Mouse (Mus musculus) liver, postnatal 0 days (tissue): ENCODE results near the gene Oprm1. TPM values are rescaled to one million over a fixed set of nuclear protein-coding genes. Genes with fewer than 3 reads are reported as not detected.

Source experiments
- ATAC-seq: fragments of 200-750 bp; cut with Nextera tagmentation; 2 replicates; pipeline ENCODE4 v1.8.0; 2017; ENCODE audit warnings: mild to moderate bottlenecking, moderate library complexity
- DNase-seq: peaks from one replicate; pipeline ENCODE4 v3.0.0-alpha.2; 2016
- H3K27ac ChIP-seq: fragments of 300-500 bp; sonication (generic); 2 replicates; pipeline ENCODE4 v1.5.1; 2014; ENCODE audit warnings: antibody characterized with exemption, moderate library complexity, mild to moderate bottlenecking, low read depth
- H3K27me3 ChIP-seq: fragments of 300-500 bp; sonication (generic); 2 replicates; pipeline ENCODE4 v1.6.1; 2014; ENCODE audit warnings: low read length, control low read depth, mixed read lengths; ENCODE audit not compliant: insufficient read depth
- H3K36me3 ChIP-seq: fragments of 300-500 bp; sonication (generic); replicated peaks from 2 replicates; pipeline ENCODE4 v1.6.1; 2014; ENCODE audit warnings: mild to moderate bottlenecking, control low read depth, low read length, moderate library complexity, mixed read lengths; ENCODE audit not compliant: insufficient read depth
- H3K4me1 ChIP-seq: fragments of 300-500 bp; sonication (generic); 2 replicates; pipeline ENCODE4 v1.6.1; 2014; ENCODE audit warnings: antibody characterized with exemption, mild to moderate bottlenecking, control low read depth; ENCODE audit not compliant: insufficient read depth
- H3K4me2 ChIP-seq: fragments of 300-500 bp; sonication (generic); 2 replicates; pipeline ENCODE4 v1.6.1; 2014; ENCODE audit warnings: low read depth, mild to moderate bottlenecking, low read length, moderate library complexity, mixed read lengths
- H3K4me3 ChIP-seq: fragments of 300-500 bp; sonication (generic); 2 replicates; pipeline ENCODE4 v1.5.1; 2014; ENCODE audit warnings: low read depth, low read length
- H3K9ac ChIP-seq: fragments of 300-500 bp; sonication (generic); replicated peaks from 2 replicates; pipeline ENCODE4 v1.6.1; 2014; ENCODE audit warnings: mild to moderate bottlenecking, moderate library complexity
- H3K9me3 ChIP-seq: fragments of 300-500 bp; sonication (generic); 2 replicates; pipeline ENCODE4 v1.6.1; 2016; ENCODE audit warnings: mild to moderate bottlenecking, control low read depth, low read length, mixed read lengths
- CTCF ChIP-seq: sonication (generic); IDR thresholded peaks from 2 replicates; pipeline ENCODE4 v1.5.1; 2016; ENCODE audit warnings: antibody characterized with exemption, low read depth
- EP300 ChIP-seq: IDR thresholded peaks from 2 replicates; pipeline ENCODE4 v1.6.1; 2016; ENCODE audit warnings: antibody characterized with exemption, low read depth, mild to moderate bottlenecking
- WGBS: fragments of 180-500 bp; shearing (Covaris S2); extraction: QIAGEN DNeasy Blood & Tissue Kit; methylation state at CpG from one replicate; pipeline ENCODE4 v1.1.7; 2014; ENCODE audit not compliant: insufficient replicate concordance; 5-methylcytosine and 5-hydroxymethylcytosine counted together
- polyA plus RNA-seq: library from polyadenylated mRNA; unstranded; fragments of >200 nt; fragmentation: Nextera tagmentation; extraction: Ambion mirVana; gene quantifications from 2 replicates; pipeline ENCODE4 v1.2.1, GENCODE M21; 2015

Gene Oprm1
- polyA plus RNA-seq, 1 experiment from 2014 or later: not detected

DNA sequence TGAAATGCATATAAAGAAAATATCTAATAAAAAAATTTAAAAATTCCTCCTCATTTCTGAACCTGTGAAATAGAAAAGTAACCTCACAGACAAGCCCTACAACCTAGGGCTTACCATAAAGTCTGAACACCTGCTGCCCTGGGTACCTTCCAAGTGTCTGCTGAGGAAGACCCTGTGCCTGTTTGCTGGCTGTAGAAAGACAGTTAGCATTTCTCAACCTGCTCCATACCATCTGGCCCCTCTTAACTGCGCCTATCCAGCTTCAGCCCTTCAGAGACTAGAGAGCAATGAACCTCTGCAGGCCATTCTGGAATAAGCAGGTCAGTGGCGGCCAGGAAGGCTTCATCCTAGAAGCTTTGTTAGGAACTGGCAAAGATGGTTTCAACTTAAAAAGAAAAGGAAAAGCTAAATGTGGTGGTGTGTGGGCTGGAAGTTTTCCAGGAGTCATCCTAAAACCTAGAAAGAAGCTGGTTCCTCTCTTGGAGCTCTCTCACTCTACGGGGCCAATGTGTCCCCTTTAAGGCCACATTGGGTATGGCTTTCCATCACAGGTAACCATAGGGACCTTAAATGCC is 143.6 kb downstream of the Oprm1 start:
- no peaks in the 10 kb centered on the region for H3K9me3 ChIP-seq
- no peak overlapping the region for H3K27ac ChIP-seq
- H3K27me3 ChIP-seq: no peaks in the 10 kb centered on the region
- no peak for DNase-seq
- no peaks in the 10 kb centered on the region for H3K4me1 ChIP-seq
- no peak overlapping the region for H3K4me2 ChIP-seq
- WGBS: 76% methylated on average over 3 of the region's 3 CpGs
- ATAC-seq: no peak
- no peak overlapping the region for H3K9ac ChIP-seq
- no peaks in the 10 kb centered on the region for H3K36me3 ChIP-seq
- no peak overlapping the region for H3K4me3 ChIP-seq
- TF ChIP-seq EP300 (no peak), CTCF (no peak)

GRCm38 (mm10) chr10:6909763-6910162 is 151.5 kb downstream of the Oprm1 start:
- no peak for ATAC-seq
- Histone ChIP-seq H3K4me3 (no peak overlapping the region), H3K36me3 (no peaks in the 10 kb centered on the region), H3K9me3 (no peaks in the 10 kb centered on the region), H3K9ac (no peak overlapping the region), H3K4me2 (no peak overlapping the region), H3K4me1 (no peaks in the 10 kb centered on the region), H3K27me3 (no peaks in the 10 kb centered on the region), H3K27ac (no peak overlapping the region)
- WGBS: 72% methylated on average over 2 of the region's 2 CpGs
- DNase-seq: no peak
- no peak for TF ChIP-seq CTCF
- TF ChIP-seq EP300: no peak

DNA sequence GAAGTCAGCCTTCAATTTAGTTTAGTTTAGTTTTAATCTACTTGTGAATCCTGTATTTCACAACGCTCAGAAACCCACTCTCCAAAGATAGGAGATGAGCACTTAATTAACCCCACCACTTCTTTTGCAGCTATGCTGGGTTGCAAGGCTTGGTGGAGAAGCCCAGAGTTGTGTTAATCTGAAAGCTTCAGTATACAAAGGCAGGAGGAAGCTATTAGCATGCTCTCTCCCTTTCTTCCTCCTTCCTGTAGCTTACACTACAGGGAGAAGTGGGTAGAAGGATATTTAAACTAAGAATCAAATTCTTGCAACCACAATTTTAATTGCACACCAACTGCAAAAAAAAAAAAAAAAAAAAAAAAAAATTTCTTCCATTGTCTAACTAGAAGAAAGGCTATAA is 157.7 kb downstream of the Oprm1 start:
- no peaks in the 10 kb centered on the region for H3K36me3 ChIP-seq
- TF ChIP-seq CTCF: no peak
- TF ChIP-seq EP300: no peak
- H3K27me3 ChIP-seq: no peaks in the 10 kb centered on the region
- 63% methylated on average over 1 of the region's 1 CpGs for WGBS
- no peak overlapping the region for H3K4me3 ChIP-seq
- no peak overlapping the region for H3K27ac ChIP-seq
- ATAC-seq: no peak
- H3K4me2 ChIP-seq: no peak overlapping the region
- no peaks in the 10 kb centered on the region for H3K9me3 ChIP-seq
- no peak for DNase-seq
- no peak overlapping the region for H3K9ac ChIP-seq
- H3K4me1 ChIP-seq: no peaks in the 10 kb centered on the region

GRCm38 (mm10) chr10:6916545-6917257 is 158.4 kb downstream of the Oprm1 start:
- Histone ChIP-seq H3K9me3 (no peaks in the 10 kb centered on the region), H3K4me2 (no peak overlapping the region), H3K27me3 (no peaks in the 10 kb centered on the region), H3K27ac (no peak overlapping the region), H3K9ac (no peak overlapping the region), H3K4me3 (no peak overlapping the region), H3K36me3 (no peaks in the 10 kb centered on the region), H3K4me1 (no peaks in the 10 kb centered on the region)
- peak; percentile 30 for DNase-seq
- TF ChIP-seq CTCF: no peak
- no peak for TF ChIP-seq EP300
- ATAC-seq: no peak
- 39% methylated on average over 6 of the region's 6 CpGs for WGBS

DNA sequence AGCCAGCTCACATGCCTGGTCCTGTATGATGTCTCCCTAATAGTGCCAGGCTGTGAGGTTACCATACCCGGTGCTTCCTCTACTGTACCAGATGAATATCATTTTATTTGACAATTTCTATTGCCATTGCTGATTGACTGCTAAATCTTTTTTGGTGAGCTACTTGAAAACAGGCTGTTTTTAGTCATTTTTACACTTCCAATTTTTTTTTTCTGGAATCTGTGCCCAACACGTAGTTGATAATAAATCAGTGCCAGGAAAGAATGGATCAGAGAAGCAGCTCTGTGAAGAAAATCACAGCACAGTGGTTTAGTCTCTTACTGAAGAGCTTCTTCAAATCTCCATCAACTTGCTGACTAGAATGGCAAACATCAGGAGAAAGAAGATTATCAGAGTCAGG is 168.4 kb downstream of the Oprm1 start:
- WGBS: 86% methylated on average over 2 of the region's 2 CpGs
- no peaks in the 10 kb centered on the region for H3K36me3 ChIP-seq
- DNase-seq (no peak), ATAC-seq (no peak)
- no peak overlapping the region for H3K9ac ChIP-seq
- H3K27ac ChIP-seq: no peak overlapping the region
- no peak overlapping the region for H3K4me2 ChIP-seq
- no peaks in the 10 kb centered on the region for H3K27me3 ChIP-seq
- no peaks in the 10 kb centered on the region for H3K9me3 ChIP-seq
- no peak overlapping the region for H3K4me3 ChIP-seq
- no peaks in the 10 kb centered on the region for H3K4me1 ChIP-seq
- TF ChIP-seq CTCF: no peak
- TF ChIP-seq EP300: no peak

GRCm38 (mm10) chr10:6927600-6928223 is 169.4 kb downstream of the Oprm1 start:
- Histone ChIP-seq H3K9ac (no peak overlapping the region), H3K4me1 (no peaks in the 10 kb centered on the region), H3K27ac (no peak overlapping the region), H3K27me3 (no peaks in the 10 kb centered on the region), H3K9me3 (no peaks in the 10 kb centered on the region), H3K4me3 (no peak overlapping the region), H3K4me2 (no peak overlapping the region), H3K36me3 (no peaks in the 10 kb centered on the region)
- TF ChIP-seq CTCF (no peak), EP300 (no peak)
- 70% methylated on average over 4 of the region's 4 CpGs for WGBS
- ATAC-seq: no peak
- no peak for DNase-seq
